Mouse (Mus musculus) erythroblast, embryonic 14.5 days (primary cell): ENCODE measurements at regions not wholly inside any gene's neighbourhood (a gene's known extent, or its start where the extent isn't known, plus 50 kb on each side); places are given as distances from the start of the nearest gene placed in this dataset.

Experiments
- GATA1 ChIP-seq: IDR thresholded peaks from 2 replicates; pipeline ENCODE4 v1.6.1; 2012; ENCODE audit warnings: low read length, inconsistent platforms, mixed read lengths
- TAL1 ChIP-seq: IDR thresholded peaks from 3 replicates; pipeline ENCODE4 v1.6.1; 2012; ENCODE audit warnings: low read length, inconsistent platforms, mixed read lengths

- TF ChIP-seq GATA1, result no peak
- TF ChIP-seq TAL1, result no peak
These were observed 123.5 kb downstream of the Hlx start for GRCm38 (mm10) chr1:184608938-184609337.
